ENCODE assay signal across 8 mouse cellular contexts in the genomic region with DNA sequence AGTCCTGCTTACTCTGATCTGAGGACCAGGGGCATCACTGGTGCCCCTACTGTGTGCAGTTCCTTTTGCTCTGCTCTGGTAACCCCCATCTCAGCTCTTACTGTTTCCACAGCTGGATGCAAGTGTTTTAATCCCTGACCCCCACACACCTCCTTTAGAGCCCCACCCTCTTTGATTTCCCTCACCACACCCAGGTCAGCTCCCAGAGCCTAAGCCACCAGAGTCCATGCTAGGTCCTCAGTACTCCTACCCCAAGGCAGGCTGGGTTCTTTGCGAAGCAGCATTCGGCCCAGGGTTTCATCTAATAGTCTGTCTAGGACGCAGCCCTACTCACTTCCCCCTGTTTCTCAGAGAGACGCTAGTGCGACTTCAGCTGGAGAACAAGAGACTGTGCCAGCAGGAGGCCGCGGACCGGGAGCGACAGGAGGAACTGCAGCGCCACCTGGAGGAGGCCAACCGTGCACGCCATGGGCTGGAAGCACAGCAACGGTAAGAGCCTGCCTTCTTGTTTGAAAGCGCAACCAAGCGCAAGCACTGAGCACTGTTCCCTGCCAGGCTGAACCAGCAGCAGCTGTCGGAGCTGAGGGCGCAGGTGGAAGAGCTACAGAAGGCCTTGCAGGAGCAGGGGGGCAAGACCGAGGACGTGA. TPM values are rescaled to one million over a fixed set of nuclear protein-coding genes. Genes with fewer than 3 reads are reported as not detected.
DNase-seq lines count a peak whose midpoint lies in the region; ATAC-seq and TF ChIP-seq lines count a peak whose summit lies in the region.

No protein-coding gene starts in this region.

- DNase-seq in 3T3-L1 (ENCODE audit: low read depth, low spot score) = peak; percentile 94
- DNase-seq in adrenal gland, postnatal 14 days = peak; percentile 94
- peak; percentile 93 for DNase-seq in embryonic facial prominence, embryonic 11.5 days (ENCODE audit: low spot score)
- DNase-seq in heart, adult 18-20 months = peak; percentile 90 to 94
- peak; percentile 88 for DNase-seq in kidney, adult 2 months
- DNase-seq in monocyte, adult 2 months (ENCODE audit: low read depth in 1 of 2, low spot score in 2 of 2) = peak; percentile 85 to 90
- DNase-seq in splenic B cell, adult 2 months (ENCODE audit: low read depth, low spot score) = peak; percentile 95

- TF ChIP-seq CTCF in kidney, adult 2 months (conservative IDR thresholded peaks at IDR 0.05; ENCODE audit: insufficient read depth, insufficient read length, low read depth, low read length) = peak; percentile 97

- peak overlapping the region; percentile 29; the same call in 1 of the 2 replicates for H3K9ac ChIP-seq in embryonic facial prominence, embryonic 11.5 days (replicated peaks; ENCODE audit: low read length)
- H3K9ac ChIP-seq in limb, embryonic 15.5 days = no peak overlapping the region

- H3K4me2 ChIP-seq in embryonic facial prominence, embryonic 11.5 days (ENCODE audit: low read depth, low read length) = no peak overlapping the region
- peak overlapping the region; percentile 17; the same call in 1 of the 2 replicates for H3K4me2 ChIP-seq in limb, embryonic 15.5 days

- TF ChIP-seq POLR2A in kidney, adult 2 months (IDR thresholded peaks at IDR 0.05; ENCODE audit: low read depth, low read length) = no peak

- no peak overlapping the region for H3K27ac ChIP-seq in embryonic facial prominence, embryonic 11.5 days (replicated peaks; ENCODE audit: low read depth, low read length)
- no peak overlapping the region for H3K27ac ChIP-seq in kidney, adult 2 months (ENCODE audit: insufficient read depth, low read depth, low read length)
- H3K27ac ChIP-seq in limb, embryonic 15.5 days = no peak overlapping the region

- H3K36me3 ChIP-seq in embryonic facial prominence, embryonic 11.5 days (replicated peaks; ENCODE audit: control insufficient read depth, insufficient read depth, low read depth, low read length) = no peaks in the 10 kb centered on the region
- peaks cover 1% of the 10 kb centered on the region for H3K36me3 ChIP-seq in kidney, adult 2 months (ENCODE audit: control insufficient read depth, insufficient read depth, low read length)
- peaks cover 4% of the 10 kb centered on the region; the same call in 1 of the 2 replicates for H3K36me3 ChIP-seq in limb, embryonic 15.5 days
- no peaks in the 10 kb centered on the region for H3K36me3 ChIP-seq in splenic B cell, adult 2 months (ENCODE audit: control insufficient read depth, insufficient read depth, low read length, poor library complexity, severe bottlenecking)

- 7% methylated on average over 19 of the region's 19 CpGs for WGBS in embryonic facial prominence, embryonic 11.5 days
- 15% methylated on average over 19 of the region's 19 CpGs for WGBS in kidney, adult 2 months
- WGBS in limb, embryonic 15.5 days = 6% methylated on average over 19 of the region's 19 CpGs

- H3K27me3 ChIP-seq in embryonic facial prominence, embryonic 11.5 days (ENCODE audit: control insufficient read depth, insufficient read depth, low read length) = no peaks in the 10 kb centered on the region
- H3K27me3 ChIP-seq in kidney, adult 2 months (replicated peaks; ENCODE audit: control insufficient read depth, insufficient read depth, low read length) = no peaks in the 10 kb centered on the region
- H3K27me3 ChIP-seq in limb, embryonic 15.5 days = peaks cover 20% of the 10 kb centered on the region
- H3K27me3 ChIP-seq in splenic B cell, adult 2 months (ENCODE audit: control insufficient read depth, insufficient read depth, low read length, poor library complexity, severe bottlenecking) = no peaks in the 10 kb centered on the region

- no peaks in the 10 kb centered on the region for H3K4me1 ChIP-seq in embryonic facial prominence, embryonic 11.5 days (ENCODE audit: control insufficient read depth, insufficient read depth, low read length)
- H3K4me1 ChIP-seq in kidney, adult 2 months (ENCODE audit: control insufficient read depth, insufficient read depth, low read length) = no peaks in the 10 kb centered on the region
- peaks cover 16% of the 10 kb centered on the region for H3K4me1 ChIP-seq in limb, embryonic 15.5 days

- H3K4me3 ChIP-seq in embryonic facial prominence, embryonic 11.5 days (ENCODE audit: low read depth, low read length) = no peak overlapping the region
- H3K4me3 ChIP-seq in kidney, adult 2 months (ENCODE audit: insufficient read depth, low read depth, low read length) = no peak overlapping the region
- no peak overlapping the region for H3K4me3 ChIP-seq in limb, embryonic 15.5 days

- no peaks in the 10 kb centered on the region for H3K9me3 ChIP-seq in embryonic facial prominence, embryonic 11.5 days (replicated peaks; ENCODE audit: control insufficient read depth, low read length)
- H3K9me3 ChIP-seq in limb, embryonic 15.5 days = no peaks in the 10 kb centered on the region

- peak; percentile 56 for ATAC-seq in embryonic facial prominence, embryonic 11.5 days (replicated peaks; ENCODE audit: insufficient number of reproducible peaks, low FRiP score, low TSS enrichment, low read depth)
- peak; percentile 31; the same call in 1 of the 2 replicates for ATAC-seq in limb, embryonic 15.5 days (ENCODE audit: insufficient number of reproducible peaks, low FRiP score, low TSS enrichment, low read depth)

RNA-seq across cellular contexts. Expression of a gene that starts 7.4 kb away (rescaled TPM):
- 5.8 and 6.9 TPM in 2 replicates for total RNA-seq in adrenal gland, postnatal 14 days (2021)
- polyA plus RNA-seq in embryonic facial prominence, embryonic 11.5 days (2014; fragmentation: Nextera tagmentation; extraction: Ambion mirVana) = 11.3 and 14.2 TPM in 2 replicates
- total RNA-seq in heart, adult 18-20 months (2021) = 1 to 10 TPM; 2.7 TPM
- polyA plus RNA-seq in kidney, adult 2 months (2012; rRNA removed) = 34.5 and 34.6 TPM in 2 replicates
- polyA plus RNA-seq in limb, embryonic 15.5 days (2015; fragmentation: Nextera tagmentation; extraction: Ambion mirVana) = 26.9 and 28.8 TPM in 2 replicates

RNA-seq across cellular contexts. Expression of a gene that starts 16.6 kb away (rescaled TPM):
- not detected in 2 replicates for total RNA-seq in adrenal gland, postnatal 14 days (2021)
- polyA plus RNA-seq in embryonic facial prominence, embryonic 11.5 days (2014; fragmentation: Nextera tagmentation; extraction: Ambion mirVana) = not detected in 2 replicates
- not detected for total RNA-seq in heart, adult 18-20 months (2021)
- polyA plus RNA-seq in kidney, adult 2 months (2012; rRNA removed) = not detected in 2 replicates
- polyA plus RNA-seq in limb, embryonic 15.5 days (2015; fragmentation: Nextera tagmentation; extraction: Ambion mirVana) = 0.12 TPM in 2 replicates

RNA-seq across cellular contexts. Expression of a gene that starts 19.3 kb away (rescaled TPM):
- 58.3 and 211 TPM in 2 replicates for total RNA-seq in adrenal gland, postnatal 14 days (2021)
- 5.4 and 6.2 TPM in 2 replicates for polyA plus RNA-seq in embryonic facial prominence, embryonic 11.5 days (2014; fragmentation: Nextera tagmentation; extraction: Ambion mirVana)
- 10 to 100 TPM; 11.0 to 13.9 TPM for total RNA-seq in heart, adult 18-20 months (2021)
- polyA plus RNA-seq in kidney, adult 2 months (2012; rRNA removed) = 19.2 and 20.9 TPM in 2 replicates
- polyA plus RNA-seq in limb, embryonic 15.5 days (2015; fragmentation: Nextera tagmentation; extraction: Ambion mirVana) = 30.4 and 42.5 TPM in 2 replicates

RNA-seq across cellular contexts. Expression of a gene that starts 27.3 kb away (rescaled TPM):
- total RNA-seq in adrenal gland, postnatal 14 days (2021) = 91.4 and 94.7 TPM in 2 replicates
- polyA plus RNA-seq in embryonic facial prominence, embryonic 11.5 days (2014; fragmentation: Nextera tagmentation; extraction: Ambion mirVana) = 130 and 132 TPM in 2 replicates
- 10 to 100 TPM; 64.7 to 67.3 TPM for total RNA-seq in heart, adult 18-20 months (2021)
- polyA plus RNA-seq in kidney, adult 2 months (2012; rRNA removed) = 266 and 270 TPM in 2 replicates
- 113 and 117 TPM in 2 replicates for polyA plus RNA-seq in limb, embryonic 15.5 days (2015; fragmentation: Nextera tagmentation; extraction: Ambion mirVana)

RNA-seq across cellular contexts. Expression of a gene that starts 28.2 kb away (rescaled TPM):
- total RNA-seq in adrenal gland, postnatal 14 days (2021) = 88.3 and 96.4 TPM in 2 replicates
- 109 and 137 TPM in 2 replicates for polyA plus RNA-seq in embryonic facial prominence, embryonic 11.5 days (2014; fragmentation: Nextera tagmentation; extraction: Ambion mirVana)
- 10 to 100 TPM; 45.6 to 48.4 TPM for total RNA-seq in heart, adult 18-20 months (2021)
- polyA plus RNA-seq in kidney, adult 2 months (2012; rRNA removed) = 29.4 and 34.4 TPM in 2 replicates
- 95.2 and 95.6 TPM in 2 replicates for polyA plus RNA-seq in limb, embryonic 15.5 days (2015; fragmentation: Nextera tagmentation; extraction: Ambion mirVana)
